Mouse (Mus musculus): ENCODE measurements around the gene Rarb. TPM values are rescaled to one million over a fixed set of nuclear protein-coding genes. Genes with fewer than 3 reads are reported as not detected.

Gene Rarb
- polyA plus RNA-seq, 1 experiment, result 22.2 TPM

- H3K4me3 ChIP-seq (ENCODE audit: insufficient read depth, low read length), result no peak overlapping the region
- H3K4me1 ChIP-seq (ENCODE audit: control insufficient read depth, insufficient read depth, low read length), result no peaks in the 10 kb centered on the region
- H3K27ac ChIP-seq (ENCODE audit: insufficient read depth, low read length), result no peak overlapping the region
- no peak for TF ChIP-seq CTCF (IDR thresholded peaks at IDR 0.05; ENCODE audit: extremely low read depth, insufficient read depth, low read length)
- TF ChIP-seq POLR2A (IDR thresholded peaks at IDR 0.05; ENCODE audit: extremely low read depth, insufficient read depth, low read length), result no peak
These were observed 335.1 kb downstream of the Rarb start for GRCm38 (mm10) chr14:16483656-16484380.

- no peak for TF ChIP-seq CTCF (IDR thresholded peaks at IDR 0.05; ENCODE audit: extremely low read depth, insufficient read depth, low read length)
- no peak for TF ChIP-seq POLR2A (IDR thresholded peaks at IDR 0.05; ENCODE audit: extremely low read depth, insufficient read depth, low read length)
- Histone ChIP-seq H3K27ac (ENCODE audit: insufficient read depth, low read length) (no peak overlapping the region), H3K4me3 (ENCODE audit: insufficient read depth, low read length) (no peak overlapping the region), H3K4me1 (ENCODE audit: control insufficient read depth, insufficient read depth, low read length) (no peaks in the 10 kb centered on the region)
These were observed 338.3 kb downstream of the Rarb start for GRCm38 (mm10) chr14:16480621-16481020.

DNA sequence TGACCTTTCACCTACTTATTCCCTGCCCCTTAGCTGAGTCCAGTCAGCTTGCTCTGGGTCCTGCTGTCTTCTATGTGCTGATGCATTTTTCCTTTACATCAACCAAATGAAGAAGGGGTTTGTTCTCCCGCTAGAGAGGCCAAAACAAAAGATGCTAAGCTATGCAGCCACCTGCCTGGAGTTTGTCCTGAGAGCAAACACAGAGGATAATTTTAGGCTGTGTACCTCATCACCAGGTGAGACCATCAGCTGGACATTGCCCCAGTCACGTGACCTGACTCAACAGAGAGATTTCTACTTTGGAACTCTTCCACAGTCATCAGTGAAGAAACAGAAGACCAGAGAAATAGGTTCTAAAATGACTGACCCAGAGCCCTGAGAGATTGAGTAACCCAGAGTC is 339.4 kb downstream of the Rarb start:
- no peaks in the 10 kb centered on the region for H3K4me1 ChIP-seq (ENCODE audit: control insufficient read depth, insufficient read depth, low read length)
- no peak for TF ChIP-seq CTCF (IDR thresholded peaks at IDR 0.05; ENCODE audit: extremely low read depth, insufficient read depth, low read length)
- no peak for TF ChIP-seq POLR2A (IDR thresholded peaks at IDR 0.05; ENCODE audit: extremely low read depth, insufficient read depth, low read length)
- H3K4me3 ChIP-seq (ENCODE audit: insufficient read depth, low read length), result no peak overlapping the region
- H3K27ac ChIP-seq (ENCODE audit: insufficient read depth, low read length), result no peak overlapping the region; the same call in 1 of the 2 replicates

- no peak overlapping the region for H3K27ac ChIP-seq (ENCODE audit: insufficient read depth, low read length)
- no peak overlapping the region for H3K4me3 ChIP-seq (ENCODE audit: insufficient read depth, low read length)
- no peaks in the 10 kb centered on the region for H3K4me1 ChIP-seq (ENCODE audit: control insufficient read depth, insufficient read depth, low read length)
- no peak for TF ChIP-seq POLR2A (IDR thresholded peaks at IDR 0.05; ENCODE audit: extremely low read depth, insufficient read depth, low read length)
These were observed 340.2 kb downstream of the Rarb start for GRCm38 (mm10) chr14:16478606-16479323.

DNA sequence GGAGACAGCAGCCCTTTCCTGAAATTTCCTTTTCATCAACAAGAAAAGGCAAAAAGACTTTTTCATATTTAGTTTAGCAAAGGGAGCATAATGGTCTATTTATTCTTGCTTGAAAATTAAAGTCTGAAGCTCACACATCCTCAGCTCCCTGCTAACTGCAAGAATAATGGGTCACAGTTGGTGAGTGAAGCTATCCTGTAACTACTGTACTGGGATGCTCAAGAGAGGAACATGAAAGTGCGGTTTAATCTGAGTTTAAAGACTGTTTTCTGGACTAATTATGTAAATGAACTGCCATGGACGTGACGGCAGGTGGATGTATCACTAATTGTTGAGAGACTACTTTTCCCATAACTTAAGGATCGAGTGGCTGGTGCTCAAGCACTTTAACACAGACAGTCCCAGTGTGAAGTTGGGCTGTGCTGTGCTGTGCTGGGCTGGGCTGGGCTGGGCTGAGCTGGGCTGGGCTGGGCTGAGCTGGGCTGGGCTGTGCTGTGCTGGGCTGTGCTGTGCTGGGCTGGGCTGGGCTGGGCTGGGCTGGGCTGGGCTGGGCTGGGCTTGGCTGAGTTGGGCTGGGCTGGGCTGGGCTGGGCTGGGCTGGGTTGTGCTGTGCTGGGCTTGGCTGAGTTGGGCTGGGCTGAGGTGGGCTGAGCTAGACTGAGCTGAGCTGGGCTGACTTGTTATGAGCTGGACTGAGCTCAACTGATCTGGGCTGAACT is 370.5 kb downstream of the Rarb start:
- no peaks in the 10 kb centered on the region for H3K4me1 ChIP-seq (ENCODE audit: control insufficient read depth, insufficient read depth, low read length)
- no peak for TF ChIP-seq CTCF (IDR thresholded peaks at IDR 0.05; ENCODE audit: extremely low read depth, insufficient read depth, low read length)
- no peak for TF ChIP-seq POLR2A (IDR thresholded peaks at IDR 0.05; ENCODE audit: extremely low read depth, insufficient read depth, low read length)
- H3K27ac ChIP-seq (ENCODE audit: insufficient read depth, low read length), result no peak overlapping the region
- no peak overlapping the region for H3K4me3 ChIP-seq (ENCODE audit: insufficient read depth, low read length)

- TF ChIP-seq CTCF (IDR thresholded peaks at IDR 0.05; ENCODE audit: extremely low read depth, insufficient read depth, low read length) (0 out of 2 replicates have a peak, but pooled peaks have one; percentile 20), POLR2A (IDR thresholded peaks at IDR 0.05; ENCODE audit: extremely low read depth, insufficient read depth, low read length) (no peak)
- Histone ChIP-seq H3K4me1 (ENCODE audit: control insufficient read depth, insufficient read depth, low read length) (no peaks in the 10 kb centered on the region), H3K4me3 (ENCODE audit: insufficient read depth, low read length) (no peak overlapping the region), H3K27ac (ENCODE audit: insufficient read depth, low read length) (no peak overlapping the region)
These were observed 371.4 kb downstream of the Rarb start for GRCm38 (mm10) chr14:16447587-16447986.

GRCm38 (mm10) chr14:16444859-16445258 is 374.1 kb downstream of the Rarb start:
- Histone ChIP-seq H3K27ac (ENCODE audit: insufficient read depth, low read length) (no peak overlapping the region), H3K4me1 (ENCODE audit: control insufficient read depth, insufficient read depth, low read length) (no peaks in the 10 kb centered on the region)
- TF ChIP-seq POLR2A (IDR thresholded peaks at IDR 0.05; ENCODE audit: extremely low read depth, insufficient read depth, low read length) (no peak), CTCF (IDR thresholded peaks at IDR 0.05; ENCODE audit: extremely low read depth, insufficient read depth, low read length) (no peak)

DNA sequence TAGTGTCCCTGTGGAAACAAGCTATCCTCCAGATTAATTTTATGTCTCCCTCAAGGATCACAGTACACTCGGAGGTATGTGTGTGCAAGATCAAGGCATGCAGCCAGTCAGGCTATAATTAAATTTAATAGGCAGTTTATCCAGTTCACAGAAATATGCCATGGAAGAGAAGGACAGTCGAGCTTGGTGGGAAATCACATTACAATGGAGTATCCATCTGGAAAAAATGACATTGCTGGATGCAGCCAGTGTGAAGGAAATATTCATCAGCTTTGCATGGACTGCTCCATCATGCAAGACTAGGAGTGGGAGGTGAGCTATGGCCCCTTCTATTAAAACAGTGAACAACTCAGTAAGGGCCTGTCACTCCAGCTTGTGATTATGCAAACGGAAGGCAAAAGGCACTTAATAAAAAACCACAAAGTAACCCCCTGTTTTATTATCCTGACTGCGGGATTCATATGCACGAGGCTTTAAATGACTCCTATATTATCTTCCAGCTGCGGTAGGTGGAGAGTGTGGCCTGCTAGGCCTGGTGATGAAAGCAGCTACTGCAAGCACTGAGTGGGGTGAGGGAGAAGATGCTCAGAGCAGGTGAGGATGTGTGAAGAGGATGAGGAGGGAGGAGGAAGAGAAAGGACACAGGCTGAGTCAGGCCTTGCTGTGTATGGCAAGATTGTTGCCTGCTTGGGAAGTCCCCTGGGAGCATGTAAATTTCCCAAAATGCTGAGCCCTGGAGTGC is 379.4 kb downstream of the Rarb start:
- H3K4me3 ChIP-seq (ENCODE audit: insufficient read depth, low read length), result no peak overlapping the region
- no peaks in the 10 kb centered on the region for H3K4me1 ChIP-seq (ENCODE audit: control insufficient read depth, insufficient read depth, low read length)
- H3K27ac ChIP-seq (ENCODE audit: insufficient read depth, low read length), result no peak overlapping the region
- TF ChIP-seq CTCF (IDR thresholded peaks at IDR 0.05; ENCODE audit: extremely low read depth, insufficient read depth, low read length), result no peak
- no peak for TF ChIP-seq POLR2A (IDR thresholded peaks at IDR 0.05; ENCODE audit: extremely low read depth, insufficient read depth, low read length)

More at GRCm38 (mm10) chr14:16444859-16445258, 374.1 kb downstream of the Rarb start:
- H3K4me3 ChIP-seq (ENCODE audit: insufficient read depth, low read length), result no peak overlapping the region

DNA sequence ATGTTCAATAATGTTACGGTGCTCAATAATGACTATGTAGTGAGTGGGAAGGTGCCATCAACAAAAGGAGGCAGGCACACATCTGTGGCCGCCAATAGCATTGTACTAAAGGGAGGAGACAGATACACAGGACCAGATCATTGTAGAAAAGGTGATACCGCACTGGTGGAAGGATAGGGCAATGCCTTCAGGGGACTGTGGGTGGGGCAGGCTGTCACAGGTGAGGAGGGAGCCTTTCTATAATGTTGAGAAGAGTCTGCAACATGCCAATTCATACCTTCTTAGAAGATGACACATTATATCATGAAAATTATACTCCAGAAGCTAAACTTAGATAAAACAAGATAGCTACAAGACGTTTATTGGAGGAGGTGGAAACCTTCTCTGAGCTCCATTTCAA is 381.6 kb downstream of the Rarb start:
- TF ChIP-seq POLR2A (IDR thresholded peaks at IDR 0.05; ENCODE audit: extremely low read depth, insufficient read depth, low read length) (no peak), CTCF (IDR thresholded peaks at IDR 0.05; ENCODE audit: extremely low read depth, insufficient read depth, low read length) (no peak)
- H3K4me3 ChIP-seq (ENCODE audit: insufficient read depth, low read length), result no peak overlapping the region
- H3K27ac ChIP-seq (ENCODE audit: insufficient read depth, low read length), result no peak overlapping the region
- H3K4me1 ChIP-seq (ENCODE audit: control insufficient read depth, insufficient read depth, low read length), result no peaks in the 10 kb centered on the region

All from cortical plate, adult 2 months (tissue).